Mouse (Mus musculus) kidney, postnatal 25 days (tissue): ENCODE data around the gene Hint3.

Experiments used
- DNase-seq, 2 experiments: peaks; one replicate each; pipeline ENCODE4 v3.0.0; 2021; ENCODE audit warnings: mixed read lengths in 2 of 2

Hint3 gene

DNA sequence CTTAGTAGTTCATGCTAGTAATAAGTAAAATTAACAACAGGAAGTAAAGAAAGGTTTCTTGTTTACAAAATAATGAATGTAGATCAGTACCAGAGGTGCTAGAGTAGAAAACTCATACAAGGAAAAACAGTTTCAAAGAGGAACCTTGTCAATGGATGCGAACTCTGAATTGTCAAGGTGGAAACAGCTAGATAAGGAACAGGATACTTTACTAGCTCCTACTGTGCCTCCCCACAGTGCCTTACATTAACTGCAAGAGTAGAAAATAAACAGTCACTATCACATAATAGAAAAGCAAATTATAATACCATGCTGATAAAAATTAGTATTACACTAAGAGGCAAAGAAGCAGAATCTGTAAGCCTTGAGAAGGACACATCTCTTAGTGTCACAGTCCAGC, 43.7 kb downstream of the Hint3 start:
- no peak for DNase-seq

DNA sequence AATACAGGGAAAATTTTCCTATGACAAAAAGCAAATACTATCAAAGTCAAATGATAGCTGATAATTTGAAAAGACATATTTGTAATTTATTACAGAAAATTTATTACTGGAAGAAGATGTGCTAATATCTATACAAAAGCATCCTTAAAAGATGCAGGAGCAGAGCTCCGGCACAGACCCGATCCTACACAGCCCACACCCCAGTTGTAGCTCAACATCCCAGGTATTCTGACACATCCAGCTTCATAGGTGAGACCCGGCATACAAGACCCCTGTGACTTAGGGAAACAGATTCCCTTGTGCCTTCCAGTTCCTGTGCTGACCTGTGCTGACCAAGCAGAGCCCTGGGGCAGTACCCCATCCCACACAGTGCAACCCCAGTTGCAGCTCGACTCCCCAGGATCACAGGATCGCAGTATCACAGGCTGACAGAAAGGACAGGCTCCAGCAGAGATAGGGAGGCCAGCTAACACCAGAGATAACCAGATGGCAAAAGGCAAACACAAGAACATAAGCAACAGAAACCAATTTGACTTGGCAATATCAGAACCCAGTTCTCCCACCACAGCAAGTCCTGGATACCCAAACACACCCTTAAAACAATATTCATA, 51.7 kb downstream of the Hint3 start:
- DNase-seq = no peak

DNA sequence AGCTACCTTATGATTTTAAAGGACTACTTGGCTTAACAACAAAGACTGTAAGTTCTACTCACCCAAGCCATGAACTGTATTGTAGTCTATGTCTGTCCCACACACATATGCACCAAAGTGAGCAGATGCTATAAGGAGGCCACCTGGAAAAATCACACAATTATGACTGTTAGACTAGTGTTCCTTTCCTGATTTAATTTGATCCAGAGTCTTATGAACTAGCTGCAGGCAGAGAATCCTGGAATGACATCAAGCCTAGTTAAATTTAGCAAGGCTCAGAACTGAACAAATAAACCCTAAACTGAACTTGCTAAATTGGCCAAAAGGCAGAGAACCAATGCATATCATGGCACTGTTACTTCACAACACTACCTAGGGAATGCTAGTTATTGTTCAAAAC, 63.1 kb downstream of the Hint3 start:
- no peak for DNase-seq

DNA sequence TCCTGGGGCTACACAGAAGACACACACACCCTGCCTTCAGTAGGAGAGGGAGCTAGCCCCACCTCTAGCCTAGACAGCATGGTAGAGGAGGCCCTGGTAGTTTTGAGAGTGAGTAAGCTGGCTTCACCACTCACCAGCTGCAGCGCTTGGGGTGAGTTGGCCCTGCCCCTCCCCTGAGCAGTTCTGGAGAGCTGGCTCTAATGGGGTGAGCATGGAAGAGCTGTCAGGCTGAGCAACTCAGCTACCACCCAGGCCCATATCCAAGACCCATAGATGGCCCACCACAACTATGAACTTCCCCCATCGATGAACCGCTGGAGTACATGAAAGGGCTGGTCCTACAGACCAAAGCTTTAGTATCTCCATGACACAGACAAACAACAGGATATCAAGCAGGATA, 64.8 kb downstream of the Hint3 start:
- no peak for DNase-seq
